Mouse (Mus musculus) liver, adult 2 months (tissue): ENCODE data around the gene 1700017N19Rik. TPM values are rescaled to one million over a fixed set of nuclear protein-coding genes. Genes with fewer than 3 reads are reported as not detected.
A peak's percentile ranks its signal among the peaks of the same experiment; 100 is the strongest.

Source experiments
- DNase-seq: peaks from one replicate; pipeline ENCODE4 v3.0.0-alpha.2; 2011; ENCODE audit warnings: low read depth, low spot score; ENCODE audit errors: extremely low read depth
- H3K27ac ChIP-seq: fragments of 200-500 bp; replicated peaks from 2 replicates; pipeline ENCODE4 v1.5.1; 2012; ENCODE audit warnings: low read depth, mild to moderate bottlenecking, control low read depth, inconsistent platforms, low read length; ENCODE audit not compliant: insufficient read depth
- H3K27me3 ChIP-seq: fragments of 200-500 bp; 2 replicates; pipeline ENCODE4 v1.6.1; 2012; ENCODE audit warnings: mild to moderate bottlenecking, moderate library complexity, low read length, inconsistent platforms; ENCODE audit not compliant: control insufficient read depth, insufficient read depth
- H3K36me3 ChIP-seq: fragments of 200-500 bp; 2 replicates; pipeline ENCODE4 v1.6.1; 2012; ENCODE audit warnings: low read length, inconsistent platforms; ENCODE audit not compliant: control insufficient read depth, insufficient read depth
- H3K4me1 ChIP-seq: fragments of 200-500 bp; 2 replicates; pipeline ENCODE4 v1.6.1; 2011; ENCODE audit warnings: low read length; ENCODE audit not compliant: control insufficient read depth, insufficient read depth
- H3K4me3 ChIP-seq: fragments of 200-500 bp; 2 replicates; pipeline ENCODE4 v1.5.1; 2011; ENCODE audit warnings: low read depth, mild to moderate bottlenecking, control low read depth, low read length, moderate library complexity; ENCODE audit not compliant: insufficient read depth
- H3K79me2 ChIP-seq: fragments of 200-500 bp; 2 replicates; pipeline ENCODE4 v1.6.1; 2012; ENCODE audit warnings: inconsistent platforms, mild to moderate bottlenecking, low read length, moderate library complexity; ENCODE audit not compliant: control insufficient read depth, insufficient read depth
- H3K9ac ChIP-seq: fragments of 200-500 bp; 2 replicates; pipeline ENCODE4 v1.6.1; 2012; ENCODE audit warnings: low read depth, mild to moderate bottlenecking, control low read depth, inconsistent platforms, low read length
- CTCF ChIP-seq: fragments of 200-500 bp; IDR thresholded peaks from 2 replicates; pipeline ENCODE4 v1.5.1; 2011; ENCODE audit warnings: low read depth, low read length, control low read depth
- POLR2A ChIP-seq: fragments of 200-500 bp; IDR thresholded peaks from 2 replicates; pipeline ENCODE4 v1.6.1; 2011; ENCODE audit warnings: low read length, control low read depth; ENCODE audit not compliant: insufficient read depth; ENCODE audit errors: extremely low read depth
- WGBS: fragments of 180-500 bp; shearing (Covaris S2); methylation state at CpG from one replicate; pipeline ENCODE4 v1.1.7; 2018; 5-methylcytosine and 5-hydroxymethylcytosine counted together
- polyA plus RNA-seq: library from polyadenylated mRNA; depleted of rRNA; stranded (reverse); fragments of >200 nt; gene quantifications from 2 replicates; pipeline ENCODE4 v1.2.3, GENCODE M21; 2012; rRNA removed
- total RNA-seq: library from RNA; depleted of rRNA; stranded (reverse); fragments of >200 nt; gene quantifications from 2 replicates; pipeline ENCODE4 v1.2.3, GENCODE M21; 2014; rRNA removed

The 1700017N19Rik gene
- total and polyA plus RNA-seq, 2 experiments = not detected

DNA sequence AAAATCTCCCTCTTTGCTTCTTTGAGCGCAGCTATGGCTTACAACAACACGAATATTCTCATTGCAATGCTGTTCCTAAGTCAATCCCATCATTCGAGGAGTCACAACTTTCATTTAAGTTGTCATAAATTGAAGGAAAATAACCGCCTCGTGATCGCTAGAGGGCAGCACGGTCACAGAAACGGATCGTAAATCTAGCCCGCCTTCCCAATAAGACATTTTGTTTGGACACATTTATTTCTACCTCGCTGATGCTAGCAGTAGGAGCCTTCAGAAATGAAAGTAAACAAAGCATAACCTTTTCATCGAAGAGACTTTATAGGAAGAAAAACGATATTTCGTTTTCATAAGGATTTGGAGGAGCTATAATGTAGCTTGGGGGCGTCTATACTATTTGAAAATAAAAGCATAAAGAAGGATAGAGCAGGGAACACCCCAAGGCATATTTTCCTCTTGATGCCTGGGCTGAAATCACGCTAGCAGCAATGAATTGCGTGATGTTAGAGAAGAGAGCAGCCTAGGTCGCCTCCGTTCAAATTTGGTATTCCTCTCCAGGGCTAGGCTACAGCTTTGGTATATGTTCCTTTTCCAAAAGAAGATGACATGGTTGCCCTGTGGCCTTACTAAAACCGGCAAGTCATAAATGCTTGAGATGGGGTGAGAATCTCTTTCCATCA lies 39.6 kb downstream of the 1700017N19Rik start:
- no peaks in the 10 kb centered on the region for H3K36me3 ChIP-seq
- peak; percentile 33 for DNase-seq
- no peak overlapping the region for H3K27ac ChIP-seq
- WGBS = 33% methylated on average over 20 of the region's 20 CpGs
- H3K9ac ChIP-seq = no peak overlapping the region
- H3K27me3 ChIP-seq = no peaks in the 10 kb centered on the region
- H3K79me2 ChIP-seq = no peaks in the 10 kb centered on the region
- H3K4me1 ChIP-seq = no peaks in the 10 kb centered on the region
- no peak overlapping the region for H3K4me3 ChIP-seq
- TF ChIP-seq POLR2A (no peak), CTCF (peak; percentile 61)

DNA sequence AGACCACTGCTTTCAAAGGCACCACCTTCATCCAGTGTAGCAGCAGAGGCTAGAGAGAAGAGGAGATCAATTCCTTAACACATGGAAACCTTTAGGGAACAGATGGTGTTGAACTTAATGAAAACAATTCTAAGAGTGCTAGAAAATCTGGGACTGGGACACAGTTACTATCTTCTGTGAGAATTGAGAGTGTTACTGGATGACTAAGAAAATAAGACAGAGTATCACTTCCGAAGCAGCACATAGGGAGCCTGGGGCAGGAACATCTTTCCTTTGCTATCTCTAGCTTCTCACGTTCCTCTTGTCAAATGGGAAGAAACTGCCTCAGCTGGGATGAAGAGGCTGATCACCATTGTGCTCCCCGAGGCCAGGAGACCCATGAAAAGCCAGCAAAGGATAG lies 52.6 kb downstream of the 1700017N19Rik start:
- H3K9ac ChIP-seq = no peak overlapping the region
- WGBS = 72% methylated on average over 3 of the region's 3 CpGs
- DNase-seq = no peak

DNA sequence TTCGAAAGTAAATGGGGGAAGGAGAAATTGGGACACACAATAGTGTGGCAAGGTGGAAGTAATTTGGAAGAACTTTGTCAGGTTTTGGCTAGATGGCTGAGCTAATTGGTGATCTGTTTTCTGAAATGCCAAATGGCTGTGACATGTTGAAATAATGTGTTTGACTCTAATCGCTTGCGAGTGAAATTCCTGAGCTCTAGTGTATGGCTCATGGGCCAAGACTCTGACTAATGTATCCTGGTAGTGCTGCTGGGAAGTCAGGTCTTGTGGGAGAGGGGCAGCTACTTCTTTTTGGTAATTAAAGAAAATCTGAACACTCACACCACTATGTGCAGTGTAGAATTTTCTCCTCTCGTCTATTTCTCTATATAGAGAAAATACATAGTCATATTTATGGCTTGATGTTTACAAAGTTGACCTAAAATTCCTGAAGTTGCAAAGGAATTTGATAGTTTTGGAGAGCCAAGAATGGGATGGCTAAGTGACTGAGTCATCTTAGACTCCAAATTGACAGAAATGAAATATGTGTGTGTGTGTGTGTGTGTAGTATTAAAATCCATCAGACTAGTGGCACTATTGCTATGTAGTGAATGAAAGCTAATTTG lies 55.1 kb downstream of the 1700017N19Rik start:
- TF ChIP-seq CTCF (no peak), POLR2A (no peak)
- Histone ChIP-seq H3K27ac (no peak overlapping the region), H3K27me3 (no peaks in the 10 kb centered on the region), H3K4me3 (no peak overlapping the region), H3K36me3 (no peaks in the 10 kb centered on the region), H3K4me1 (no peaks in the 10 kb centered on the region), H3K79me2 (no peaks in the 10 kb centered on the region), H3K9ac (no peak overlapping the region)
- no peak for DNase-seq
- WGBS = 80% methylated on average over 4 of the region's 4 CpGs

More for the DNA sequence above, 52.6 kb downstream of the 1700017N19Rik start:
- TF ChIP-seq CTCF (no peak), POLR2A (no peak)
- Histone ChIP-seq H3K4me3 (no peak overlapping the region), H3K27ac (no peak overlapping the region), H3K79me2 (no peaks in the 10 kb centered on the region), H3K36me3 (no peaks in the 10 kb centered on the region), H3K4me1 (no peaks in the 10 kb centered on the region), H3K27me3 (no peaks in the 10 kb centered on the region)

DNA sequence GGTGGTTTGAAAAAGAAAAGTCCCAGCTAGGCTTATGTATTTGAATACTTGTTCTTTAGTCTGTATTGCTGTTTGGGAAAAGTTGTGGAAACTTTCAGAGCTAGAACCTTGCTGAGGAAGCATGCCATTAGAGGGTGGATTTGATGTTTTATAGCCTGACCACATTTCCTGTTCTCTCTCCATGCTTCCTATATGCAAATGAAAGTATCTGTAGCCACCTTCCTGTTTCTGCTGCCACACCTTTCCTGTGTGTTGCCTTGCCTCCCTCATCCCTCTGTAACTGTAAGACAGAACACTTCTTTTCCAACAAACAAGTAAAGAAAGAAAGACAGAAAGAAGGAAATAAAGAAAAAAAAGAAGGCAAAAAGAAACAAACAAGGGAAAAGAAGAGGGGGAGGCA lies 63.9 kb downstream of the 1700017N19Rik start:
- Histone ChIP-seq H3K4me3 (no peak overlapping the region), H3K27ac (no peak overlapping the region), H3K36me3 (no peaks in the 10 kb centered on the region), H3K4me1 (no peaks in the 10 kb centered on the region), H3K27me3 (no peaks in the 10 kb centered on the region), H3K79me2 (no peaks in the 10 kb centered on the region), H3K9ac (no peak overlapping the region)
- TF ChIP-seq POLR2A (no peak), CTCF (no peak)
- no peak for DNase-seq

DNA sequence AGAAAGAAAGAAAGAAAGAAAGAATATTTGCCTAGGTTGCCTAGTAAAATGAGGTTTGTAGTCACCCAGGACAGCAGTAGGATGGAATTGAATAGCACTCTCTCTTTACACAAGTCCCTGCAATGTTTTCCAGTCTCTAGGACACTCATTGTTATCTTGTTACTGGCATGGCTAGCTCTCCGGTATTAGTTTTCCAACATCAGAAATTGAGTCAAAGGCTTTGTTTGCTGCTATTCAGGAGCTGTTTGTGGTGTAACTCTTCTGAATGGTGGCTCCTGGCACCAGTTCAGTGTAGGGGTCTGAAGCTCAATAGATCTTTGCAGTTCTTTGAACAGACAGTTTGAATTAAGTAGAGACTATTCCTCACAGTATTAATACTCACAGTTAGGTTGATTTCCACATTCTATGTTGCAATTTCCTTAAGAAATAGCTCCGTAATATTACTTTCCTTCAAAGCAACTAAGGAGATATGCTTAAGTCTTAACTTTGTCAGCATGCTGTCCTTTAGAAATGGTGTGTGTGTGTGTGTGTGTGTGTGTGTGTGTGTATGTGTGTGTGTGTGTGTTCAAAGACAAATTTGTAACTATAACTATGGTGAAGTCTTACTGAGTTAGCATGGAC lies 71.8 kb downstream of the 1700017N19Rik start:
- no peaks in the 10 kb centered on the region for H3K4me1 ChIP-seq
- WGBS = 56% methylated on average over 2 of the region's 2 CpGs
- no peaks in the 10 kb centered on the region for H3K27me3 ChIP-seq
- H3K4me3 ChIP-seq = no peak overlapping the region
- DNase-seq = no peak
- TF ChIP-seq POLR2A = no peak
- no peak for TF ChIP-seq CTCF
- no peak overlapping the region for H3K27ac ChIP-seq
- no peaks in the 10 kb centered on the region for H3K36me3 ChIP-seq
- H3K9ac ChIP-seq = no peak overlapping the region
- no peaks in the 10 kb centered on the region for H3K79me2 ChIP-seq

Other genes with a start within 250 kb of the 1700017N19Rik start
- gene Gm4302, start 249.6 kb upstream of the 1700017N19Rik start, total RNA-seq = not detected in 2 replicates
- gene Gm4302, start 249.6 kb upstream of the 1700017N19Rik start, polyA plus RNA-seq = not detected in 2 replicates
- not detected in 2 replicates for gene Gm4303, start 244.5 kb upstream of the 1700017N19Rik start, total RNA-seq
- not detected in 2 replicates for gene Gm4303, start 244.5 kb upstream of the 1700017N19Rik start, polyA plus RNA-seq
- gene Gm4305, start 239.4 kb upstream of the 1700017N19Rik start, total RNA-seq = not detected in 2 replicates
- gene Gm4305, start 239.4 kb upstream of the 1700017N19Rik start, polyA plus RNA-seq = not detected in 2 replicates
- not detected in 2 replicates for gene Gm4307, start 229.1 kb upstream of the 1700017N19Rik start, total RNA-seq
- gene Gm4307, start 229.1 kb upstream of the 1700017N19Rik start, polyA plus RNA-seq = not detected in 2 replicates
- not detected in 2 replicates for gene Gm4312, start 207.9 kb upstream of the 1700017N19Rik start, total RNA-seq
- not detected in 2 replicates for gene Gm4312, start 207.9 kb upstream of the 1700017N19Rik start, polyA plus RNA-seq
- 6.4 and 8.8 TPM in 2 replicates for gene Tmtc3, start 103.1 kb upstream of the 1700017N19Rik start, total RNA-seq
- gene Tmtc3, start 103.1 kb upstream of the 1700017N19Rik start, polyA plus RNA-seq = 1.7 and 2.0 TPM in 2 replicates
- gene Cep290, start 102.9 kb upstream of the 1700017N19Rik start, total RNA-seq = 2.3 and 3.0 TPM in 2 replicates
- 0.10 TPM in 2 replicates for gene Cep290, start 102.9 kb upstream of the 1700017N19Rik start, polyA plus RNA-seq
- gene 4930430F08Rik, start 61 bp upstream of the 1700017N19Rik start, total RNA-seq = 10.3 and 11.0 TPM in 2 replicates
- 8.3 and 10.8 TPM in 2 replicates for gene 4930430F08Rik, start 61 bp upstream of the 1700017N19Rik start, polyA plus RNA-seq